Mouse (Mus musculus): ENCODE measurements around the gene Gm5475.

Gm5475 gene

GRCm38 (mm10) chr15:100414011-100414410 is 7.9 kb upstream of the Gm5475 start:
- no peak for DNase-seq

GRCm38 (mm10) chr15:100414942-100415341 is 7.0 kb upstream of the Gm5475 start:
- no peak for DNase-seq

GRCm38 (mm10) chr15:100415684-100416083 is 6.3 kb upstream of the Gm5475 start:
- no peak for DNase-seq

GRCm38 (mm10) chr15:100417854-100418450 is 4.0 kb upstream of the Gm5475 start:
- DNase-seq, result no peak

- DNase-seq, result no peak
Observed at GRCm38 (mm10) chr15:100419311-100419710, 2.6 kb upstream of the Gm5475 start.

GRCm38 (mm10) chr15:100419901-100420745 is 1.8 kb upstream of the Gm5475 start:
- DNase-seq, result no peak

GRCm38 (mm10) chr15:100421059-100421757 is 739 bp upstream of the Gm5475 start:
- DNase-seq, result no peak

GRCm38 (mm10) chr15:100422476-100422875 is 529 bp downstream of the Gm5475 start:
- DNase-seq, result peak; percentile 36

- peak; percentile 93 for DNase-seq
Observed at GRCm38 (mm10) chr15:100422899-100423860, 1.2 kb downstream of the Gm5475 start.

- no peak for DNase-seq
Observed at GRCm38 (mm10) chr15:100423916-100424315, 2.0 kb downstream of the Gm5475 start.

GRCm38 (mm10) chr15:100424396-100425122 is 2.6 kb downstream of the Gm5475 start, which contains the start of gene Slc11a2:
Gene Slc11a2 (minus strand): TSS chr15:100425072.
- DNase-seq, result no peak

GRCm38 (mm10) chr15:100428296-100428905 is 6.5 kb downstream of the Gm5475 start:
- DNase-seq, result no peak

- no peak for DNase-seq
Observed at GRCm38 (mm10) chr15:100429959-100430565, 8.1 kb downstream of the Gm5475 start.

- DNase-seq, result no peak
Observed at GRCm38 (mm10) chr15:100433234-100433633, 11.3 kb downstream of the Gm5475 start.

- no peak for DNase-seq
Observed at GRCm38 (mm10) chr15:100436112-100436511, 14.2 kb downstream of the Gm5475 start.

GRCm38 (mm10) chr15:100436518-100436917 is 14.6 kb downstream of the Gm5475 start:
- DNase-seq, result no peak

GRCm38 (mm10) chr15:100443126-100443922 is 21.4 kb downstream of the Gm5475 start:
- DNase-seq, result peak; percentile 78

GRCm38 (mm10) chr15:100446887-100447286 is 24.9 kb downstream of the Gm5475 start:
- no peak for DNase-seq

- DNase-seq, result no peak
Observed at GRCm38 (mm10) chr15:100448572-100448971, 26.6 kb downstream of the Gm5475 start.

- DNase-seq, result no peak
Observed at GRCm38 (mm10) chr15:100449495-100449894, 27.5 kb downstream of the Gm5475 start.
